Mouse (Mus musculus) limb, embryonic 15.5 days (tissue): ENCODE results near the gene Tst. TPM values are rescaled to one million over a fixed set of nuclear protein-coding genes. Genes with fewer than 3 reads are reported as not detected.

ENCODE experiments used
- ATAC-seq: fragments of 200-750 bp; cut with Nextera tagmentation; 2 replicates; pipeline ENCODE4 v1.8.0; 2017; ENCODE audit warnings: low read depth, moderate TSS enrichment; ENCODE audit not compliant: insufficient number of reproducible peaks, low FRiP score, low TSS enrichment
- H3K27ac ChIP-seq: fragments of 300-500 bp; sonication (generic); 2 replicates; pipeline ENCODE4 v1.5.1; 2015; ENCODE audit warnings: moderate library complexity, mild to moderate bottlenecking, inconsistent platforms
- H3K27me3 ChIP-seq: fragments of 300-500 bp; sonication (generic); 2 replicates; pipeline ENCODE4 v1.6.1; 2015; ENCODE audit warnings: inconsistent platforms
- H3K36me3 ChIP-seq: fragments of 300-500 bp; sonication (generic); 2 replicates; pipeline ENCODE4 v1.6.1; 2015; ENCODE audit warnings: inconsistent platforms
- H3K4me1 ChIP-seq: fragments of 300-500 bp; sonication (generic); 2 replicates; pipeline ENCODE4 v1.6.1; 2015; ENCODE audit warnings: inconsistent platforms
- H3K4me2 ChIP-seq: fragments of 300-500 bp; sonication (generic); 2 replicates; pipeline ENCODE4 v1.6.1; 2015; ENCODE audit warnings: mild to moderate bottlenecking, inconsistent platforms
- H3K4me3 ChIP-seq: fragments of 300-500 bp; sonication (generic); 2 replicates; pipeline ENCODE4 v1.5.1; 2015; ENCODE audit warnings: mild to moderate bottlenecking, inconsistent platforms
- H3K9ac ChIP-seq: fragments of 300-500 bp; sonication (generic); 2 replicates; pipeline ENCODE4 v1.6.1; 2015; ENCODE audit warnings: inconsistent platforms
- H3K9me3 ChIP-seq: fragments of 300-500 bp; sonication (generic); 2 replicates; pipeline ENCODE4 v1.6.1; 2016; ENCODE audit warnings: inconsistent platforms
- WGBS: fragments of 180-500 bp; shearing (Covaris S2); methylation state at CpG from one replicate; pipeline ENCODE4 v1.1.7; 2015; 5-methylcytosine and 5-hydroxymethylcytosine counted together
- polyA plus RNA-seq: library from polyadenylated mRNA; unstranded; fragments of >200 nt; fragmentation: Nextera tagmentation; extraction: Ambion mirVana; gene quantifications from 2 replicates; pipeline ENCODE4 v1.2.1, GENCODE M21; 2015

Tst gene
- polyA plus RNA-seq, 1 experiment from 2014 or later = 15.4 TPM

- ATAC-seq = no peak
- Histone ChIP-seq H3K4me3 (peak overlapping the region; percentile 63), H3K4me1 (peaks cover 58% of the 10 kb centered on the region), H3K27ac (no peak overlapping the region), H3K9me3 (no peaks in the 10 kb centered on the region), H3K36me3 (no peaks in the 10 kb centered on the region), H3K27me3 (peaks cover 27% of the 10 kb centered on the region), H3K9ac (no peak overlapping the region; the same call in 1 of the 2 replicates), H3K4me2 (peak overlapping the region; percentile 91)
- WGBS = 55% methylated on average over 11 of the region's 11 CpGs
These were observed 609 bp downstream of the Tst start for GRCm38 (mm10) chr15:78405098-78405497.

GRCm38 (mm10) chr15:78403896-78404295 is 1.8 kb downstream of the Tst start:
- ATAC-seq = no peak
- Histone ChIP-seq H3K4me1 (peaks cover 52% of the 10 kb centered on the region), H3K4me3 (no peak overlapping the region), H3K4me2 (no peak overlapping the region), H3K9me3 (no peaks in the 10 kb centered on the region), H3K27me3 (peaks cover 15% of the 10 kb centered on the region), H3K9ac (no peak overlapping the region), H3K36me3 (no peaks in the 10 kb centered on the region), H3K27ac (peak overlapping the region; percentile 34; the same call in 1 of the 2 replicates)
- 40% methylated on average over 1 of the region's 1 CpGs for WGBS

- ATAC-seq = no peak
- Histone ChIP-seq H3K27ac (no peak overlapping the region), H3K4me1 (peaks cover 52% of the 10 kb centered on the region), H3K9me3 (no peaks in the 10 kb centered on the region), H3K4me2 (no peak overlapping the region), H3K9ac (no peak overlapping the region), H3K4me3 (no peak overlapping the region), H3K36me3 (no peaks in the 10 kb centered on the region), H3K27me3 (peaks cover 9% of the 10 kb centered on the region; the same call in 1 of the 2 replicates)
- 67% methylated on average over 3 of the region's 3 CpGs for WGBS
These were observed 2.4 kb downstream of the Tst start for GRCm38 (mm10) chr15:78403301-78403741.

GRCm38 (mm10) chr15:78402423-78402822 is 3.3 kb downstream of the Tst start:
- H3K27ac ChIP-seq = no peak overlapping the region
- no peak overlapping the region for H3K4me2 ChIP-seq
- H3K4me1 ChIP-seq = peaks cover 52% of the 10 kb centered on the region
- H3K4me3 ChIP-seq = no peak overlapping the region
- 62% methylated on average over 7 of the region's 7 CpGs for WGBS
- no peak for ATAC-seq
- H3K9me3 ChIP-seq = no peaks in the 10 kb centered on the region
- no peaks in the 10 kb centered on the region for H3K36me3 ChIP-seq
- no peaks in the 10 kb centered on the region for H3K27me3 ChIP-seq
- no peak overlapping the region for H3K9ac ChIP-seq

- Histone ChIP-seq H3K4me1 (peaks cover 49% of the 10 kb centered on the region), H3K27ac (no peak overlapping the region), H3K9ac (no peak overlapping the region), H3K9me3 (no peaks in the 10 kb centered on the region), H3K27me3 (no peaks in the 10 kb centered on the region), H3K36me3 (no peaks in the 10 kb centered on the region), H3K4me3 (no peak overlapping the region), H3K4me2 (no peak overlapping the region)
- no peak for ATAC-seq
- WGBS = 47% methylated on average over 4 of the region's 4 CpGs
These were observed 3.8 kb downstream of the Tst start for GRCm38 (mm10) chr15:78401921-78402320.

GRCm38 (mm10) chr15:78401345-78401744 is 4.4 kb downstream of the Tst start:
- ATAC-seq = no peak
- Histone ChIP-seq H3K4me1 (peaks cover 46% of the 10 kb centered on the region), H3K4me3 (no peak overlapping the region), H3K27ac (0 out of 2 replicates have a peak overlapping the region, but pooled peaks have one; percentile 11), H3K9ac (no peak overlapping the region), H3K4me2 (no peak overlapping the region), H3K27me3 (no peaks in the 10 kb centered on the region), H3K9me3 (no peaks in the 10 kb centered on the region), H3K36me3 (no peaks in the 10 kb centered on the region)
- WGBS = 63% methylated on average over 6 of the region's 6 CpGs

- Histone ChIP-seq H3K4me3 (no peak within 1 kb of the TSS), H3K4me2 (no peak within 1 kb of the TSS)
These were observed 10.2 kb downstream of the Tst start, which contains the start of gene Tex33 for GRCm38 (mm10) chr15:78395478-78395962. Tex33 (minus strand) TSS chr15:78395912.

GRCm38 (mm10) chr15:78390855-78391254 is 14.9 kb downstream of the Tst start:
- Histone ChIP-seq H3K4me3 (no peak overlapping the region), H3K9ac (no peak overlapping the region), H3K9me3 (no peaks in the 10 kb centered on the region), H3K27me3 (no peaks in the 10 kb centered on the region), H3K36me3 (no peaks in the 10 kb centered on the region), H3K27ac (no peak overlapping the region), H3K4me2 (no peak overlapping the region), H3K4me1 (no peaks in the 10 kb centered on the region)
- ATAC-seq = no peak
- 86% methylated on average over 3 of the region's 3 CpGs for WGBS

More at GRCm38 (mm10) chr15:78395478-78395962, 10.2 kb downstream of the Tst start, which contains the start of gene Tex33:
- 83% methylated on average over 8 of the region's 8 CpGs for WGBS
- no peak within 1 kb of the TSS for H3K9ac ChIP-seq
- H3K9me3 ChIP-seq = no peaks in the 10 kb centered on the region
- no peaks in the 10 kb centered on the region for H3K36me3 ChIP-seq
- H3K27ac ChIP-seq = no peak within 1 kb of the TSS
- no peaks in the 10 kb centered on the region for H3K27me3 ChIP-seq
- no peaks in the 10 kb centered on the region for H3K4me1 ChIP-seq
- no peak for ATAC-seq

GRCm38 (mm10) chr15:78385564-78385963 is 20.1 kb downstream of the Tst start:
- Histone ChIP-seq H3K9me3 (no peaks in the 10 kb centered on the region), H3K4me3 (no peak overlapping the region), H3K36me3 (no peaks in the 10 kb centered on the region), H3K27me3 (no peaks in the 10 kb centered on the region), H3K4me2 (no peak overlapping the region), H3K9ac (no peak overlapping the region), H3K27ac (no peak overlapping the region), H3K4me1 (no peaks in the 10 kb centered on the region; the same call in 1 of the 2 replicates)
- 90% methylated on average over 1 of the region's 1 CpGs for WGBS
- ATAC-seq = no peak

GRCm38 (mm10) chr15:78384220-78385116 is 21.2 kb downstream of the Tst start:
- no peak for ATAC-seq
- 68% methylated on average over 7 of the region's 7 CpGs for WGBS

GRCm38 (mm10) chr15:78383450-78384219 is 22.1 kb downstream of the Tst start:
- Histone ChIP-seq H3K9me3 (no peaks in the 10 kb centered on the region), H3K4me2 (no peak overlapping the region), H3K36me3 (no peaks in the 10 kb centered on the region), H3K27me3 (no peaks in the 10 kb centered on the region), H3K4me3 (no peak overlapping the region), H3K9ac (no peak overlapping the region), H3K4me1 (no peaks in the 10 kb centered on the region; the same call in 1 of the 2 replicates), H3K27ac (no peak overlapping the region)
- whole genome bisulfite sequencing = 73% methylated on average over 11 of the region's 11 CpGs
- ATAC-seq = no peak

More at GRCm38 (mm10) chr15:78384220-78385116, 21.2 kb downstream of the Tst start:
- H3K4me3 ChIP-seq = no peak overlapping the region
- no peak overlapping the region for H3K9ac ChIP-seq
- H3K4me1 ChIP-seq = no peaks in the 10 kb centered on the region; the same call in 1 of the 2 replicates
- H3K36me3 ChIP-seq = no peaks in the 10 kb centered on the region
- no peaks in the 10 kb centered on the region for H3K27me3 ChIP-seq
- H3K27ac ChIP-seq = no peak overlapping the region
- no peaks in the 10 kb centered on the region for H3K9me3 ChIP-seq
- no peak overlapping the region for H3K4me2 ChIP-seq
